Mouse (Mus musculus): ENCODE measurements around the gene Mmachc. TPM values are rescaled to one million over a fixed set of nuclear protein-coding genes. Genes with fewer than 3 reads are reported as not detected.

The Mmachc gene
- polyA plus RNA-seq, 1 experiment: 12.5 TPM

DNA sequence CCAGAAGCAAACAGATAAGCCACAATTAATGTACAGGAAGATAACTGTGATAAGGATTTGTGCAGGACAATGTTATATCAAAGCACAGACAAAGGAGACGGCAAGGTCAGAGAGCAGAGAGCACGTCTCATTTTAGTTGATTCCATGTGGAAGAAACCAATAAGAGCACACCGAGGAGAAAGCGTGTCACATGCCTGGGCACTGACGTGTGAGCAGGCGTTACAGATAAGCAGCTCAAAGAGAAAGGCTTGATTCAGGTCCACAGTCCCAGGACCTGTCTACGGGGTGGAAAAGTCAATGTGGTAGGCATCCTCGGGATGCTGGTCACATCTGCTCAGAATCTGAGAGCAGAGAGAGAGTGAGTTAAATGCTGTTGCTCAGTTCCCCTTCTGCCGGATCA lies 22.9 kb upstream of the Mmachc start:
- peaks cover 16% of the 10 kb centered on the region for H3K36me3 ChIP-seq (ENCODE audit: control insufficient read depth, insufficient read depth)
- H3ac ChIP-seq (ENCODE audit: control insufficient read depth, insufficient read length, low read depth): no peak overlapping the region
- H3K79me2 ChIP-seq (ENCODE audit: control insufficient read depth, insufficient read depth): peaks cover 85% of the 10 kb centered on the region
- H3K79me3 ChIP-seq (ENCODE audit: low read depth): peaks cover 38% of the 10 kb centered on the region
- H3K4me3 ChIP-seq (ENCODE audit: insufficient read depth, poor library complexity, severe bottlenecking): no peak overlapping the region
- TF ChIP-seq MYOG (IDR thresholded peaks at IDR 0.05; ENCODE audit: control insufficient read depth, extremely low read depth, insufficient read length): no peak
- no peak for TF ChIP-seq FOSL1 (IDR thresholded peaks at IDR 0.05; ENCODE audit: insufficient read depth, low read length, poor library complexity, severe bottlenecking)
- TF ChIP-seq MAX (IDR thresholded peaks at IDR 0.05): no peak
- no peak for TF ChIP-seq CEBPB (IDR thresholded peaks at IDR 0.05; ENCODE audit: low read depth)
- TF ChIP-seq MYOD1 (IDR thresholded peaks at IDR 0.05; ENCODE audit: control insufficient read depth, insufficient read length, low read depth): no peak
- TF ChIP-seq USF1 (IDR thresholded peaks at IDR 0.05; ENCODE audit: low read depth): no peak
- no peak for TF ChIP-seq CTCF (IDR thresholded peaks at IDR 0.05; ENCODE audit: control insufficient read depth, insufficient read depth, insufficient read length)
- H3K27me3 ChIP-seq (ENCODE audit: control insufficient read depth, insufficient read depth, insufficient read length): no peaks in the 10 kb centered on the region

DNA sequence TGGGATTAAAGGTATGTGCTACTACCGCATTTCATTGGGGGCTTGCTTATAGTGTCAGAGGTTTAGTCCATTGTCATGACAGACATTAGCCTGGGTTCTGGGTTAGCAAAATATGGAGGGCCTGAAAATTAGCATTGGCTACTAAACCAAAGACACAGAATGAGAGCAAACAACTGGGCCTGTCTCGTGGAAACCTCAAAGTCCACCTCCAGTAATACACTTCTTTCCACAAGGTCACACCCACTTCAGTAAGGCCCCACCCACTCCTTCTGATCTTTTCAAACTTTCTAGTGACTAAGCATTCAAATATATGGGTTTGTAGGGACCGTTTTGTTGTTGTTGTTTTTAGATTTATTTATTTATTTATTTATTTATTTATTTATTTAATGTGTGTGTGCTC lies 21.3 kb upstream of the Mmachc start:
- no peak for TF ChIP-seq CEBPB (IDR thresholded peaks at IDR 0.05; ENCODE audit: low read depth)
- TF ChIP-seq MAX (IDR thresholded peaks at IDR 0.05): no peak
- TF ChIP-seq MYOG (IDR thresholded peaks at IDR 0.05; ENCODE audit: control insufficient read depth, extremely low read depth, insufficient read length): no peak
- no peak for TF ChIP-seq FOSL1 (IDR thresholded peaks at IDR 0.05; ENCODE audit: insufficient read depth, low read length, poor library complexity, severe bottlenecking)
- no peak for TF ChIP-seq USF1 (IDR thresholded peaks at IDR 0.05; ENCODE audit: low read depth)
- peaks cover 23% of the 10 kb centered on the region for H3K36me3 ChIP-seq (ENCODE audit: control insufficient read depth, insufficient read depth)
- peaks cover 49% of the 10 kb centered on the region for H3K79me3 ChIP-seq (ENCODE audit: low read depth)
- H3K4me3 ChIP-seq (ENCODE audit: insufficient read depth, poor library complexity, severe bottlenecking): no peak overlapping the region
- H3K27me3 ChIP-seq (ENCODE audit: control insufficient read depth, insufficient read depth, insufficient read length): no peaks in the 10 kb centered on the region
- H3K79me2 ChIP-seq (ENCODE audit: control insufficient read depth, insufficient read depth): peaks cover 96% of the 10 kb centered on the region
- H3ac ChIP-seq (ENCODE audit: control insufficient read depth, insufficient read length, low read depth): no peak overlapping the region

DNA sequence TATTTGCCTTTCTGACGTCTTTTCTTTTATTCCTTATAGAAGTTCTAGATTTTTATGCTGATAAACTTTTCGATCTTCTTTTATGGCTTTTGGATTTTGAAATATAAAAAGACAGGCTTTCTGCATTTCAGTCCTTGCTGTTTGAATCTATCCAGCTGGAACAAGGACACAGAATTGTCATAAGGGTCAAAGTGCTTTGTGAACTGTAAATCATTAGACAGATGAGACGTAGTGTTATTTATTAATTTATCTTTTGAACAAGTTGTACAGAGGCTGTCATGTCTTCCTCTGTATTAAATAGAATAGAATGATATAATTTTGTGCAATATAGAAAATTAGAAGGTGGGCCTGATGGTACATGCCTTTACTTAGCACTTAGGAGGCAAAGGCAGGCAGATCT lies 19.2 kb upstream of the Mmachc start:
- Histone ChIP-seq H3ac (ENCODE audit: control insufficient read depth, insufficient read length, low read depth) (no peak overlapping the region), H3K27me3 (ENCODE audit: control insufficient read depth, insufficient read depth, insufficient read length) (no peaks in the 10 kb centered on the region), H3K79me2 (ENCODE audit: control insufficient read depth, insufficient read depth) (peaks cover 95% of the 10 kb centered on the region), H3K36me3 (ENCODE audit: control insufficient read depth, insufficient read depth) (peaks cover 26% of the 10 kb centered on the region), H3K79me3 (ENCODE audit: low read depth) (peaks cover 62% of the 10 kb centered on the region), H3K4me3 (ENCODE audit: insufficient read depth, poor library complexity, severe bottlenecking) (no peak overlapping the region)
- TF ChIP-seq CTCF (IDR thresholded peaks at IDR 0.05; ENCODE audit: control insufficient read depth, insufficient read depth, insufficient read length) (no peak), MAX (IDR thresholded peaks at IDR 0.05) (no peak), MYOD1 (IDR thresholded peaks at IDR 0.05; ENCODE audit: control insufficient read depth, insufficient read length, low read depth) (no peak), MYOG (IDR thresholded peaks at IDR 0.05; ENCODE audit: control insufficient read depth, extremely low read depth, insufficient read length) (no peak), FOSL1 (IDR thresholded peaks at IDR 0.05; ENCODE audit: insufficient read depth, low read length, poor library complexity, severe bottlenecking) (no peak), USF1 (IDR thresholded peaks at IDR 0.05; ENCODE audit: low read depth) (no peak), CEBPB (IDR thresholded peaks at IDR 0.05; ENCODE audit: low read depth) (no peak)

DNA sequence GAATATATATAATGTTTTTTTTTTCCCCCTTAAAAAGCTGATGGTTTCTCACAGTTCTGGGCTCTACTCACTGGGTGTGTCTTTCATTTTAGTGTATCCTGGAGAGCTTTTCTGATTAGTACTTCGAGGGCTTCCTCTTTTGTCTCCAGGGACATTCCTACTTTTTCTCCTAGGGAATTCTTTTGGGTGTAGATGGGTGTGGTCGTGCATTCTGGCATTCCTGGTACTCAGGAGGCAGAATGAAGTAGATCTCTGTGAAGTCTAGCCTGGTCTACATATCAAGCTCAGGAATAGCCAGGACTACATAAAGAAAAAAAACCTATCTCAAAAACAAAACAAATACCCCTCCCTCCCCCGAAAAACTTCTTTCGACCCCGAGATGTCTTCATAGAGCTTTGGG lies 17.2 kb upstream of the Mmachc start:
- H3K36me3 ChIP-seq (ENCODE audit: control insufficient read depth, insufficient read depth): peaks cover 17% of the 10 kb centered on the region
- H3K79me2 ChIP-seq (ENCODE audit: control insufficient read depth, insufficient read depth): peaks cover 91% of the 10 kb centered on the region
- no peak overlapping the region for H3ac ChIP-seq (ENCODE audit: control insufficient read depth, insufficient read length, low read depth)
- H3K4me3 ChIP-seq (ENCODE audit: insufficient read depth, poor library complexity, severe bottlenecking): no peak overlapping the region
- peaks cover 67% of the 10 kb centered on the region for H3K79me3 ChIP-seq (ENCODE audit: low read depth)
- H3K27me3 ChIP-seq (ENCODE audit: control insufficient read depth, insufficient read depth, insufficient read length): no peaks in the 10 kb centered on the region
- TF ChIP-seq MYOG (IDR thresholded peaks at IDR 0.05; ENCODE audit: control insufficient read depth, extremely low read depth, insufficient read length) (no peak), CEBPB (IDR thresholded peaks at IDR 0.05; ENCODE audit: low read depth) (no peak), USF1 (IDR thresholded peaks at IDR 0.05; ENCODE audit: low read depth) (no peak), MAX (IDR thresholded peaks at IDR 0.05) (no peak), FOSL1 (IDR thresholded peaks at IDR 0.05; ENCODE audit: insufficient read depth, low read length, poor library complexity, severe bottlenecking) (no peak), MYOD1 (IDR thresholded peaks at IDR 0.05; ENCODE audit: control insufficient read depth, insufficient read length, low read depth) (no peak), CTCF (IDR thresholded peaks at IDR 0.05; ENCODE audit: control insufficient read depth, insufficient read depth, insufficient read length) (no peak)

DNA sequence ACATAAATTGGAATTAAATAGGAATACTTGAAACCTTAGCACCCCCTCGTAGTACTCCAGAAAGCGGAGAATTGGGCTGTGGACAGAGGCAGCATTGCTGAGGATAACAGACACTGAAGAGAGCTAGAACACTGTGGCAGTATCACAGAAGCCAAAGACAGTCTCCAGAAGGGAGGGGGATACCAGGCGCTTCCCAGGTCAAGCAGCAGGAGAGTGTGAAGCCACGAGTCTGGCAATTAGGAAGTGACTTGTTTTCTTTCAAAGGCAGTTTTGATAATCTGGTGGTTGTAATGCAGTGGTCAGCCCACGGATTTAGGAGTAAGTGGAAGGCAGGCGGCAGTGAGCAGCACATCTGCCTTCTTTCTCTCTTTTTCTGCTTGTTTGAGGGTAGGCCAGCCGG lies 14.0 kb upstream of the Mmachc start:
- peaks cover 63% of the 10 kb centered on the region for H3K79me2 ChIP-seq (ENCODE audit: control insufficient read depth, insufficient read depth)
- peaks cover 10% of the 10 kb centered on the region for H3K36me3 ChIP-seq (ENCODE audit: control insufficient read depth, insufficient read depth)
- H3ac ChIP-seq (ENCODE audit: control insufficient read depth, insufficient read length, low read depth): peak overlapping the region; percentile 70
- H3K79me3 ChIP-seq (ENCODE audit: low read depth): peaks cover 50% of the 10 kb centered on the region
- no peaks in the 10 kb centered on the region for H3K27me3 ChIP-seq (ENCODE audit: control insufficient read depth, insufficient read depth, insufficient read length)
- TF ChIP-seq CTCF (IDR thresholded peaks at IDR 0.05; ENCODE audit: control insufficient read depth, insufficient read depth, insufficient read length) (no peak), MYOD1 (IDR thresholded peaks at IDR 0.05; ENCODE audit: control insufficient read depth, insufficient read length, low read depth) (no peak), MYOG (IDR thresholded peaks at IDR 0.05; ENCODE audit: control insufficient read depth, extremely low read depth, insufficient read length) (no peak), USF1 (IDR thresholded peaks at IDR 0.05; ENCODE audit: low read depth) (no peak), FOSL1 (IDR thresholded peaks at IDR 0.05; ENCODE audit: insufficient read depth, low read length, poor library complexity, severe bottlenecking) (no peak), CEBPB (IDR thresholded peaks at IDR 0.05; ENCODE audit: low read depth) (no peak), MAX (IDR thresholded peaks at IDR 0.05) (no peak)
- H3K4me3 ChIP-seq (ENCODE audit: insufficient read depth, poor library complexity, severe bottlenecking): peak overlapping the region; percentile 61

DNA sequence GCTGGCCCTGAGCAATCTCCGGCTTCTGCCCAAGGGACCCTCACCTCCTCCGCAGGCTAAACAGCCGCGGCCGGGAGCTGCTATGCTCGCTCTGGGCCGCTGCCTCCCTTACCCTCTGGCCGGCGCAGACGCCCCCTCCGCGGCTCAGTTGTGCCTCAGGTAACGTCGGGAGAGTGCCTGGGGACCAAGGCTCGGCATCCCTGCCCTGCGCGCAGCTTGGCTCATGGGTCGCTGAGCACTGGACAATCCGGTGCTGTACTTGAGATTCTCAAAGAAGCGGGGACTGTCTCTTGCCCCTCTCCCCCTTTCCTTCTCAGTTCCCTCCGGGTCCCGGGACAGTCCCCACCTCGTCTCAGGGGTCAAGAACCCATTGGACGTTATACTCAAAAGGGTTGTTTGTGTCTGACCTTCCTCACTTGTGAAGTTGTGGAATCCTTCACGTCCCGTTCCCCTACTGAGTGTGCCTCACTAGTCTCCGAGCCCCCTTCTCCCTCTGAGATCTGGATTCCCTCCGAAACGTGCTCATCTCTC lies 13.0 kb upstream of the Mmachc start:
- H3K79me2 ChIP-seq (ENCODE audit: control insufficient read depth, insufficient read depth): peaks cover 52% of the 10 kb centered on the region
- H3K79me3 ChIP-seq (ENCODE audit: low read depth): peaks cover 40% of the 10 kb centered on the region
- no peaks in the 10 kb centered on the region for H3K27me3 ChIP-seq (ENCODE audit: control insufficient read depth, insufficient read depth, insufficient read length)
- peaks cover 14% of the 10 kb centered on the region for H3K36me3 ChIP-seq (ENCODE audit: control insufficient read depth, insufficient read depth)
- no peak for TF ChIP-seq MAX (IDR thresholded peaks at IDR 0.05)
- TF ChIP-seq CTCF (IDR thresholded peaks at IDR 0.05; ENCODE audit: control insufficient read depth, insufficient read depth, insufficient read length): no peak
- TF ChIP-seq MYOD1 (IDR thresholded peaks at IDR 0.05; ENCODE audit: control insufficient read depth, insufficient read length, low read depth): no peak
- TF ChIP-seq USF1 (IDR thresholded peaks at IDR 0.05; ENCODE audit: low read depth): no peak
- no peak for TF ChIP-seq MYOG (IDR thresholded peaks at IDR 0.05; ENCODE audit: control insufficient read depth, extremely low read depth, insufficient read length)
- no peak for TF ChIP-seq FOSL1 (IDR thresholded peaks at IDR 0.05; ENCODE audit: insufficient read depth, low read length, poor library complexity, severe bottlenecking)
- H3K4me3 ChIP-seq (ENCODE audit: insufficient read depth, poor library complexity, severe bottlenecking): peak overlapping the region; percentile 61
- H3ac ChIP-seq (ENCODE audit: control insufficient read depth, insufficient read length, low read depth): peak overlapping the region; percentile 95

All from C2C12 (cell line).